In genomic region chrX:104856751-104857341, GRCm38 (mm10) we compare ENCODE assay signal across 8 mouse cellular contexts. TPM values are rescaled to one million over a fixed set of nuclear protein-coding genes. Genes with fewer than 3 reads are reported as not detected.
DNase-seq lines count a peak whose midpoint lies in the region; ATAC-seq lines count a peak whose summit lies in the region.

Magee2 (minus strand) TSS chrX:104857267.

- H3K4me2 ChIP-seq in embryonic facial prominence, embryonic 12.5 days (replicated peaks), result peak within 1 kb of the TSS; percentile 50

- H3K27me3 ChIP-seq in embryonic facial prominence, embryonic 12.5 days, result peaks cover 34% of the 10 kb centered on the region; the same call in 1 of the 2 replicates
- peaks cover 83% of the 10 kb centered on the region for H3K27me3 ChIP-seq in hindbrain, embryonic 10.5 days (ENCODE audit: insufficient read depth, poor library complexity, severe bottlenecking)
- H3K27me3 ChIP-seq in megakaryocyte, embryonic 14.5 days (replicated peaks), result peaks cover 34% of the 10 kb centered on the region

- no peaks in the 10 kb centered on the region for H3K4me1 ChIP-seq in embryonic facial prominence, embryonic 12.5 days
- H3K4me1 ChIP-seq in hindbrain, embryonic 10.5 days (replicated peaks), result no peaks in the 10 kb centered on the region
- peaks cover 5% of the 10 kb centered on the region; the same call in 1 of the 2 replicates for H3K4me1 ChIP-seq in megakaryocyte, embryonic 14.5 days

- no peak within 1 kb of the TSS for H3K27ac ChIP-seq in embryonic facial prominence, embryonic 12.5 days
- peak within 1 kb of the TSS; percentile 56 for H3K27ac ChIP-seq in hindbrain, embryonic 10.5 days

- peak; percentile 80; the same call in 1 of the 2 replicates for ATAC-seq in embryonic facial prominence, embryonic 12.5 days (ENCODE audit: insufficient number of reproducible peaks, insufficient read depth, low FRiP score, low TSS enrichment)

- no peaks in the 10 kb centered on the region for H3K9me3 ChIP-seq in embryonic facial prominence, embryonic 12.5 days
- no peaks in the 10 kb centered on the region for H3K9me3 ChIP-seq in hindbrain, embryonic 10.5 days
- no peaks in the 10 kb centered on the region for H3K9me3 ChIP-seq in megakaryocyte, embryonic 14.5 days

- H3K36me3 ChIP-seq in embryonic facial prominence, embryonic 12.5 days, result no peaks in the 10 kb centered on the region
- H3K36me3 ChIP-seq in hindbrain, embryonic 10.5 days, result no peaks in the 10 kb centered on the region
- no peaks in the 10 kb centered on the region for H3K36me3 ChIP-seq in megakaryocyte, embryonic 14.5 days (replicated peaks; ENCODE audit: low read length)

- H3K9ac ChIP-seq in embryonic facial prominence, embryonic 12.5 days, result peak within 1 kb of the TSS; percentile 38; the same call in 1 of the 2 replicates

- WGBS in embryonic facial prominence, embryonic 12.5 days, result 22% methylated on average over 37 of the region's 37 CpGs
- WGBS in hindbrain, embryonic 10.5 days, result 19% methylated on average over 37 of the region's 37 CpGs

- peak within 1 kb of the TSS; percentile 44 for H3K4me3 ChIP-seq in embryonic facial prominence, embryonic 12.5 days
- peak within 1 kb of the TSS; percentile 54 for H3K4me3 ChIP-seq in hindbrain, embryonic 10.5 days
- H3K4me3 ChIP-seq in megakaryocyte, embryonic 14.5 days (replicated peaks), result peak within 1 kb of the TSS; percentile 91

- DNase-seq in adrenal gland, postnatal 10 days, result peak; percentile 16
- no peak for DNase-seq in adrenal gland, adult 8-10 months
- DNase-seq in MN1 (ENCODE audit: low spot score), result peak; percentile 5
- DNase-seq in hindbrain, embryonic 10.5 days (ENCODE audit: low spot score), result peak; percentile 41
- peak; percentile 7 to 9 for DNase-seq in left cerebral cortex, adult 8-10 months (ENCODE audit: low spot score in 2 of 2)
- DNase-seq in right cerebral cortex, postnatal 4 days, result peak; percentile 53

RNA-seq across cellular contexts. Expression of gene Magee2, which starts in this region (rescaled TPM):
- total RNA-seq in adrenal gland, postnatal 10 days (2021), result under 1 TPM; 0.21 to 0.33 TPM
- under 1 TPM in 1 of 4 experiments, not detected in 3; 0.24 TPM for total RNA-seq in adrenal gland, adult 8-10 months (2022)
- polyA plus RNA-seq in embryonic facial prominence, embryonic 12.5 days (2016; fragmentation: Nextera tagmentation; extraction: Ambion mirVana), result 7.3 and 8.8 TPM in 2 replicates
- 4.7 and 5.0 TPM in 2 replicates for polyA plus RNA-seq in hindbrain, embryonic 10.5 days (2016; fragmentation: Nextera tagmentation; extraction: Ambion mirVana)
- 1 to 10 TPM; 6.6 to 8.3 (median 7.4) TPM for total RNA-seq in left cerebral cortex, adult 8-10 months (2022)
- polyA plus RNA-seq in megakaryocyte, embryonic 14.5 days (2012; ENCODE audit: insufficient read depth, low replicate concordance), result 0.22 TPM in 1 of 2 replicates, not detected in the other

Comparison
In these comparisons a context has a peak if more than half of its experiments do, and no peak if none do; other contexts are left out.
1. RNA of gene Magee2 (total RNA-seq): 6.6 to 8.3 TPM in left cerebral cortex, adult 8-10 months; 0.21 to 0.33 TPM in adrenal gland, postnatal 10 days and 0.24 TPM in adrenal gland, adult 8-10 months; every median in the first group is over 4 times any median in the second.
2. Peak in DNase-seq in adrenal gland, postnatal 10 days; RNA of the gene not detected or under 1 TPM.
3. Peak in every context shown above with its lines, with median percentiles within 50 percentile points of each other: H3K4me3 ChIP-seq.